Mouse (Mus musculus): Measurements from ENCODE around the gene Palm3. TPM values are rescaled to one million over a fixed set of nuclear protein-coding genes. Genes with fewer than 3 reads are reported as not detected.

Gene Palm3
- polyA plus RNA-seq, 1 experiment from 2014 or later: 8.5 TPM

DNA sequence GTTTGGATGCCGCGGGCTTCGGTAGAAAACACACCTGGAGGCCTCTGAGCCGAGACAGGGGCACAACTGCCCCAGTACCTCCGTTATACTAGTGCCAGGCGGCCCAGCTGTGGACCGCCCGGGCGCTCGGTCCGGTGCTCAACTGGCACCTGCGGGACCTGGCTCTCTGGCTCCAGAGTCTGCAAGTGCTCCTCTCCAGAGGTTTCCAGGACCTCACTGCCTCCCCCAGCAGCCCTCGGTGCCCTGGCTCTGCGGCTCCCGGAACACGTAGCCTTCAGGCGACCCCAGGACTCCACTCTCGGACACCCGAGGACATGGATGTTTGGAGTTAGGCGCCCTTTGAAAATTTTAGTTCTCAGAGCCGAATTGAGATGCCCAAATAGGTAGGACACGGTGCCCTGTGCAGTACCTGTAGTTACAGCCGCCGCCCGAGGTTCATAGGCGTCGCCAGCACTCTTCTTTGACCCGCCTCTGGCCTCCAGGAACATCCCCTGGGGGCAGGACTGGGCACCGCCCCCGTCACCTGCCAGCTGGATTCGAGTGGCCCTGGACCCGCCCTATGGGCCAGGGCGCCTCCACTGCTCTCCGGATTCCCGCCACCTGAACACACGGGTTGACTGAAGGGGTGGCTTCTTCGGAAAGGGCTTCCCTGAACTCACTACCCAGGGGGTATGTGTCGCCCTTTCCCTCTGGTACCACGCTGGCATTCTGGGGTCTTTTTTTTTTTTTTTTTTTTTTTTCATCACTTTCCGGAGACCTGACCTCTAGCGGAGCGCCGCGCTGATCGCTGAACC lies 9.4 kb upstream of the Palm3 start, which contains the start of gene 2210011C24Rik:
Gene 2210011C24Rik, minus strand, starts transcription at position 467 of the 794 bp plus-strand sequence.
- Histone ChIP-seq H3K4me3 (peak within 1 kb of the TSS; percentile 48), H3K4me1 (replicated peaks) (peaks cover 30% of the 10 kb centered on the region), H3K27ac (replicated peaks) (no peak within 1 kb of the TSS), H3K4me2 (peak within 1 kb of the TSS; percentile 85), H3K36me3 (no peaks in the 10 kb centered on the region), H3K9me3 (no peaks in the 10 kb centered on the region), H3K9ac (peak within 1 kb of the TSS; percentile 70), H3K27me3 (peaks cover 44% of the 10 kb centered on the region)
- peak; percentile 44; the same call in 1 of the 2 replicates for ATAC-seq (ENCODE audit: low read depth)
- 1% methylated on average over 44 of the region's 45 CpGs for WGBS

DNA sequence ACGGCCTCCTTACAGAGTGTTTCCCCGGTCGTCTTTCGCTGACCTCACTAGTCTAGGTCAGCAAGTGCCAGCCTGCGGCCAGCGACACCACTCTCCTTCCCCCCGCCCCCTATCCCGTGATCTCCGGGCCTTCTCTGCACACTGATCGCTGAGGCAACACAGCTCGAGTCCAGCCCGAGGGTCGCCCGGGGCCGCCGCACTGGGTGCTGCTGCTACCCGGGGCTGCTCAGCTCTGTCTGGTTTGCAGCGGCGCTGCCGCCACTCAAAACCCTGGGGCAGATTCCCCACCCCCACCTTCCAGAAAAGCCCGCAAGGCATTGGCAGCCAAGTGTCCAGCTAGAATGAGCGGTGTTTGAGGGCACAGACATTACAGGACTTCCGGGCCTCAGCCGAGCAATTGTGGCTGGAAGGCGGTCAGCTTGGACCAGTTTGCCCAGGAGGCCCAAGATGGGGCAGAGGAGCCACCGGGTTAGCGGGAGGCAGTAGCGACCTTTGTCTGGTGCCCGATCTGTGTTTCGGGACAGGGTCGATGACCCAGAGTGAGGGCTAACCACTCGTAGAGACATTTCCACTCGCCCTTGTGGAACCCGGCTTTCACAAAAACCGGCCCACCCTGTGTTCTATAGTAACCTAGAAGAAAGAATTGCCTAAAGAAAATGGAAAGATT lies 8.6 kb upstream of the Palm3 start:
- Histone ChIP-seq H3K4me1 (replicated peaks) (peaks cover 30% of the 10 kb centered on the region), H3K9ac (peak overlapping the region; percentile 52), H3K27me3 (peaks cover 44% of the 10 kb centered on the region), H3K9me3 (no peaks in the 10 kb centered on the region), H3K4me3 (peak overlapping the region; percentile 48), H3K27ac (replicated peaks) (no peak overlapping the region), H3K4me2 (peak overlapping the region; percentile 85), H3K36me3 (no peaks in the 10 kb centered on the region)
- no peak for ATAC-seq (ENCODE audit: low read depth)
- WGBS: 7% methylated on average over 35 of the region's 35 CpGs

DNA sequence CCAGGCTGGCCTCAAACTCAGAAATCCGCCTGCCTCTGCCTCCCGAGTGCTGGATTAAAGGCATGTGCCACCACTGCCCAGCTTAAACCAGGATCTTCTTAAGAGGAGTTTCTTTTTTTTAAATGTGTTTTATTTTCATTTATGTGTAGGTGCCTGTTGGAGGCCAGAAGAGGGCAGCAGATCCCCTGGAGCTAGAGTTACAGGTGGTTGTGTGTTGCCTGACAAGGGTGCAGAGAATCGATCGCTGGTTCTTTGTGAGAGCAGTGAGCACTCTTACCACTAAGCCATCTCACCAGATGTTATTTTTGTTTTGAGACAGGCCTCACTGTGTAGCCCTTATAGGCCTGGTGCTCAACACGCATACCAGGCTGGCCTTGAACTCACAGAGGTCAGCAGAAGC lies 5.4 kb upstream of the Palm3 start:
- H3K4me3 ChIP-seq: no peak overlapping the region
- no peaks in the 10 kb centered on the region for H3K9me3 ChIP-seq
- H3K4me1 ChIP-seq (replicated peaks): peaks cover 20% of the 10 kb centered on the region
- no peak overlapping the region for H3K27ac ChIP-seq (replicated peaks)
- H3K9ac ChIP-seq: no peak overlapping the region
- peaks cover 44% of the 10 kb centered on the region for H3K27me3 ChIP-seq
- no peak overlapping the region for H3K4me2 ChIP-seq
- H3K36me3 ChIP-seq: no peaks in the 10 kb centered on the region
- ATAC-seq (ENCODE audit: low read depth): no peak
- WGBS: 92% methylated on average over 5 of the region's 5 CpGs

DNA sequence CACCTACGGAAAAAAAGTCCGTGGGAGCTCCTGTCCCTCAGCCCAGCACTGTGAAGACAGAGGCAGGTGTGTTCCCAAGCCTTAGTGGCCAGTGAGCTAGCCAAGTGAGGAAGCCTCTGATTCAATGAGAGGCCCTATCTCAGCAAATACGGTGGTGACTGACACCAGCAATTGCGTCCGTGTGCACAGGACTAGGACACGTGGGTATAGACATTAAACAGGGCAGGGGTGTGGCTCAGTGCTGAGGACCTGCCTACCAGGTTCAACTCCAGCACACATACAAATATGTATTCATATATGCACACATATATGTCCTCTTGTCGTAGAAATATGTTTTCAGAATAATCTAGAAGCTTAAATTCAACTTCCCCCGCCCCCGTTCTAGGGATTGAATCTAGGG lies 1.5 kb upstream of the Palm3 start:
- no peak overlapping the region for H3K27ac ChIP-seq (replicated peaks)
- H3K4me3 ChIP-seq: no peak overlapping the region
- ATAC-seq (ENCODE audit: low read depth): no peak
- 0 out of 2 replicates have a peak, but pooled peaks cover 4% of the 10 kb centered on the region for H3K4me1 ChIP-seq (replicated peaks)
- H3K27me3 ChIP-seq: peaks cover 40% of the 10 kb centered on the region
- WGBS: 86% methylated on average over 9 of the region's 9 CpGs
- no peak overlapping the region for H3K9ac ChIP-seq
- H3K36me3 ChIP-seq: no peaks in the 10 kb centered on the region
- no peaks in the 10 kb centered on the region for H3K9me3 ChIP-seq
- H3K4me2 ChIP-seq: no peak overlapping the region

DNA sequence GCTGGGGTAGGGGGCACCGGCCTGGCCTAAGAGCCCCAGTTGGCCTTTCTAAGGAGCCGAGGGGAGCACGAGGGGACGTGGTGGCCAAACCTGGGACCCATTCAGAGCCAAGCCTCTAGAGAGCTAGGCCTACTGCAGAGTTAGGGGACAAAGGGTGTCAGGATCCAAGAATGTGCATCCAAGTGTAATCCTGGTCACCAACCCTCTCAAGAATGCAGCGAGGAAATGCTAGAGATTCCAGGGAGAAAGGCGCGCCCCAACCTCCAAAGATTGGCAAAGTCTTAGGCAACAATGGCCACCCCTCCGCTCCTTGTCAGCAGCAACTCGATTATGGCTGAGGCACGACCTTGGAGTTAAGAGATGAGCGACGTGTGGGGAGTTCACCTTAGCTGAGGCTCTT lies 298 bp downstream of the Palm3 start:
- Histone ChIP-seq H3K36me3 (no peaks in the 10 kb centered on the region), H3K4me2 (no peak overlapping the region), H3K4me1 (replicated peaks) (0 out of 2 replicates have a peak, but pooled peaks cover 14% of the 10 kb centered on the region), H3K27me3 (peaks cover 56% of the 10 kb centered on the region), H3K9me3 (no peaks in the 10 kb centered on the region), H3K27ac (replicated peaks) (no peak overlapping the region), H3K4me3 (no peak overlapping the region), H3K9ac (no peak overlapping the region)
- no peak for ATAC-seq (ENCODE audit: low read depth)
- WGBS: 49% methylated on average over 12 of the region's 12 CpGs

DNA sequence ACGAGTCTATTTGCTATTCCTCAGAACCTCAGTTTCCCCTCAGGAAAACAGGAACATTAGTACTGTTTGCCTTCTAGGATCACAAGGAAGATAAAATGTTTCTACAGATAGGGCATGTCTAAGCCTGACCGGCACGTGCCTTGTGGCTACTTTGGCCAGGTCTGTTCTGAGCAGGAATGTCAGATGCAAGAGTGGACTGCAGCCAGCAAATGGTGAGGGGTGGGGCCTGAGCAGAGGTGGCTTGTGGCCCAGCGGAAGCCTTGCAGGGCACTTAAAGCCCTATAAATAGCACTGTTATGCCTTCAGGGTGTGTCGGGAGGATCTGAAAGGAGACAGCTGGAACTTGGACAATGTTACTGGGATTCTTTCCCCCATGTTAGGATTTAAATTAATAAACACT lies 1.8 kb downstream of the Palm3 start:
- Histone ChIP-seq H3K9me3 (no peaks in the 10 kb centered on the region), H3K27me3 (peaks cover 67% of the 10 kb centered on the region), H3K4me2 (no peak overlapping the region), H3K4me1 (replicated peaks) (0 out of 2 replicates have a peak, but pooled peaks cover 16% of the 10 kb centered on the region), H3K36me3 (no peaks in the 10 kb centered on the region), H3K27ac (replicated peaks) (no peak overlapping the region), H3K9ac (no peak overlapping the region), H3K4me3 (no peak overlapping the region)
- ATAC-seq (ENCODE audit: low read depth): no peak
- WGBS: 34% methylated on average over 5 of the region's 5 CpGs

DNA sequence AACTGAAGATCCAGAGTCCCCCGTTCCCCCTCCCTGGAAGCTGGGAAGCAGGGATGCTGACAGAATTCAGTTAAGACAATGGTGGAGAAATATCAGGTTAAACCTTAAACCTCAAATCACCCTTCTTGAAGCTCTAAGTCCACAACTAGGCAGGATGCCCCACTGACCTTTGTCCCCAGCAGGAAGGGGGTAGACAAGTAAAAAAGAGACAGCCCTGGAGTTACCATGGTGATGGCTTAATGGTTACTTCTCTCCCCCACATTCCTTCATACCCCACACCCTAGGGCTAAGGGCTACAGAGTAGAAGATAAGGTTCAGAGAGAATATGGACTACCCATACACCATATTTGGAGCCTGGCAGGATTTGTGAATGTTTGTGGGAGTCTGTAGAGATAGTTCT lies 2.4 kb downstream of the Palm3 start:
- Histone ChIP-seq H3K4me3 (no peak overlapping the region), H3K27me3 (peaks cover 70% of the 10 kb centered on the region), H3K27ac (replicated peaks) (no peak overlapping the region), H3K36me3 (no peaks in the 10 kb centered on the region), H3K4me1 (replicated peaks) (0 out of 2 replicates have a peak, but pooled peaks cover 16% of the 10 kb centered on the region), H3K9ac (no peak overlapping the region), H3K4me2 (no peak overlapping the region), H3K9me3 (no peaks in the 10 kb centered on the region)
- WGBS: 60% methylated on average over 1 of the region's 1 CpGs
- no peak for ATAC-seq (ENCODE audit: low read depth)

DNA sequence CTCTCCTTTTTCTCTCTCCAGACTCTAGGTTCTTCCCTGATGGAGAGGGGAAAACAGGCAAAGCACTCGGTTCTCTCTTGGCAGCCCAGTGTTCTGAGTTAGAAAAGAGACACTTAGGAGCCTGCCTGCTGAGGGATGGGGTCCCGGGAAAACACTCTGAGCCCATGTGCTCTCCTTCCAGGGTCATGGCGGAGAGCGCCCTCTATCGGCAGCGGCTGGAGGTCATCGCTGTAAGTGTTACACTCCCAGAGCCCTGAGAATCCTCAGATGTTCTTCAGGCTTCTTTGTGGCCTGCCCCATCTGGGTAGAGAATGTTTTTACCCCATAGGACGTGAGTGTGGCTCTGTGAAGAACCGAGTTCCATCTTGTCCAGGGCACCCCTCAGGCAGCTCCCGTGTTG lies 2.9 kb downstream of the Palm3 start:
- Histone ChIP-seq H3K9me3 (no peaks in the 10 kb centered on the region), H3K4me3 (no peak overlapping the region), H3K4me2 (no peak overlapping the region), H3K9ac (no peak overlapping the region), H3K36me3 (no peaks in the 10 kb centered on the region), H3K27me3 (peaks cover 71% of the 10 kb centered on the region), H3K4me1 (replicated peaks) (0 out of 2 replicates have a peak, but pooled peaks cover 16% of the 10 kb centered on the region), H3K27ac (replicated peaks) (no peak overlapping the region)
- no peak for ATAC-seq (ENCODE audit: low read depth)
- WGBS: 19% methylated on average over 10 of the region's 10 CpGs

DNA sequence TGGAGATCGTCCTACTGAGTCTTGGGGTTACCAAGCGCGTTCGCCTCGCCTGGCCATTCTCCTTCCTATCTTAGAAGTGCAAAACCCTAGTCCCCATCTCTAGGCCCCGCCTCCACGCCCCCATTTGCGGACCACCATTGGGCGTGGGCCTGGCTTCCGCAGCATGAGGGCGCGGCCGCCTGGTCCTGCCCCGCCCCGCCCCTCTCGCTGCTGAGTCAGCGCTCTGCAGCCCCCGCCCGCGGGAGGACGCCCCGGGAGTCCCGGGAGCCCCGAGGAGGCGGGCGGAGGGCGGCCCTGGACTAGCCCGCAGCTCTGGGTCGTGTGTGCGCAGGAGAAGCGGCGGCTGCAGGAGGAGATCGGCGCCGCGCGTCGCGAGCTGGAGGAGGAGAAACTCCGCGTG lies 4.6 kb downstream of the Palm3 start:
- Histone ChIP-seq H3K27ac (replicated peaks) (no peak overlapping the region), H3K9me3 (no peaks in the 10 kb centered on the region), H3K27me3 (peaks cover 65% of the 10 kb centered on the region), H3K4me3 (peak overlapping the region; percentile 49), H3K4me1 (replicated peaks) (0 out of 2 replicates have a peak, but pooled peaks cover 16% of the 10 kb centered on the region), H3K36me3 (no peaks in the 10 kb centered on the region), H3K9ac (peak overlapping the region; percentile 73), H3K4me2 (peak overlapping the region; percentile 80)
- peak; percentile 78 for ATAC-seq (ENCODE audit: low read depth)
- WGBS: under 1% methylated on average over 41 of the region's 41 CpGs

DNA sequence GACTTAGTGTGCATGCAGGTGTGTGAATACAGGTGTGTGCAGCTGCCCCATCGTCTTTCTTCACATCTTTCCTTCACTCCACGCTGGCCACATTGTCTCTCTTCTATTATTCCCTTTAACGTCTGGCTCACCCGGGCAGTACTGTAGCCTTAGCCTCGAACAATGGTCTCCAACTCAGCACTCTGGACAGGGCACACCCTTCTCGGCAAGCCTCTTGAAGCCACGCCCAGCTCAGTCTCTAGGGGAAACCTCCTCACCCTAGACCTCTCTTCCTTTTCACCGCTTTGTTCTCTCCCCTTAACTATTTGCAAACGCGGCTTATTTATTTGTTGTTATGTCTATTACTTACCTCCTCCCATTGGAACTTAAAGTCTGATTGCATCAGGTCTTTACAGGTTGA lies 6.2 kb downstream of the Palm3 start:
- Histone ChIP-seq H3K36me3 (no peaks in the 10 kb centered on the region), H3K4me2 (peak overlapping the region; percentile 80; the same call in 1 of the 2 replicates), H3K9me3 (no peaks in the 10 kb centered on the region), H3K4me1 (replicated peaks) (0 out of 2 replicates have a peak, but pooled peaks cover 12% of the 10 kb centered on the region), H3K4me3 (no peak overlapping the region), H3K27ac (replicated peaks) (no peak overlapping the region), H3K27me3 (peaks cover 49% of the 10 kb centered on the region), H3K9ac (no peak overlapping the region)
- ATAC-seq (ENCODE audit: low read depth): no peak
- 9% methylated on average over 10 of the region's 10 CpGs for WGBS

DNA sequence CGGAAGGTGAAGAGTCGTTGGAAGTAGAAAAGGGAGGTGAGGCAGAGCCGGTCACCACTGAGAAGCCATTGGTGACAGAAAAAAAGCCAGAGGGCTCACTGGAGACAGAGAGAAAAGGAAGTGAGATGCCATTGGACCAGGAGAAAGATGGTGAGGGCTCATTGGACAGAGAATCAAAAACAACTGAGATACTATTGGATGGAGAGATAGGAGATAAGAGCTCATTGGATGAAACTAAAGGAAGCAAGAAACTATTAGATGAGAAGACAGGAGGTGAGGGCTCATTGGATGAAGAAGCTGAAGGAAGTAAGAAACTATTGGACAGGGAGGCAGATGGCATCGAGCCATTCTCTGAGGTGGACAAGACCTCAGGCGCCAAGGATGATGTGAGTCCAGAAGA lies 8.0 kb downstream of the Palm3 start:
- H3K4me3 ChIP-seq: no peak overlapping the region
- WGBS: 86% methylated on average over 5 of the region's 5 CpGs

DNA sequence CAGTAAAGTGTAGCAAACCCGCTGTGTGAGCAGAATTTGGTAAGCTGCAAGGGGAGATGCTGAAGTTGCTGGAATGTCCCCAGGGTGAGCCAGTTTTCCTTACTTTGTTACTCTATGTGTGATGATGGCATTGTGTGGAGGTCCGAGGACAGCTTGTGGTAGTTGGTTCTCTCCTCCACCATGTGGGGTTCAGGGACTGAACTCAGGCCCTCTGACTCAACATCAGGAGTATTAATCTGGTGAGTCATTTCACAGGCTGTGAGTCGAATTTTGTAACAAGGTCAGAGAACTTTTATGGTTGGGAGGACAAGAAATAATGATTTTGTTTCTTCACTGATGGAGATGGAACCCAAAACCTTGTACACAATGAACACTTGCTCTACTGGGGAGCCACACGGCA lies 11.5 kb downstream of the Palm3 start:
- ATAC-seq (ENCODE audit: low read depth): no peak
- Histone ChIP-seq H3K4me2 (no peak overlapping the region), H3K4me3 (no peak overlapping the region), H3K27me3 (peaks cover 24% of the 10 kb centered on the region), H3K4me1 (replicated peaks) (no peaks in the 10 kb centered on the region), H3K36me3 (no peaks in the 10 kb centered on the region), H3K27ac (replicated peaks) (no peak overlapping the region), H3K9ac (no peak overlapping the region), H3K9me3 (no peaks in the 10 kb centered on the region)
- WGBS: 73% methylated on average over 4 of the region's 4 CpGs

More for the DNA sequence above, 8.0 kb downstream of the Palm3 start:
- H3K36me3 ChIP-seq: no peaks in the 10 kb centered on the region
- ATAC-seq (ENCODE audit: low read depth): no peak
- H3K9me3 ChIP-seq: no peaks in the 10 kb centered on the region
- H3K4me2 ChIP-seq: no peak overlapping the region
- no peak overlapping the region for H3K27ac ChIP-seq (replicated peaks)
- 0 out of 2 replicates have a peak, but pooled peaks cover 12% of the 10 kb centered on the region for H3K4me1 ChIP-seq (replicated peaks)
- H3K9ac ChIP-seq: no peak overlapping the region
- H3K27me3 ChIP-seq: peaks cover 41% of the 10 kb centered on the region
